Mouse (Mus musculus) cerebellum, adult 11 months (tissue): ENCODE results near the gene Slc2a10.
A peak's percentile ranks its signal among the peaks of the same experiment; 100 is the strongest.
"Not testable (repeated sequence)": the region's sequence is repeated elsewhere in the genome, so short reads cannot be mapped to it uniquely, and the experiment has no call there.

Experiments
- DNase-seq: peaks from one replicate; pipeline ENCODE4 v3.0.0; 2022

Slc2a10 gene

GRCm38 (mm10) chr2:165510466-165510865 lies 6.9 kb downstream of the Slc2a10 start:
- DNase-seq: no peak

- DNase-seq: not testable (repeated sequence)
These were observed 7.4 kb downstream of the Slc2a10 start for GRCm38 (mm10) chr2:165510914-165511458.

GRCm38 (mm10) chr2:165511530-165511929 lies 7.9 kb downstream of the Slc2a10 start:
- DNase-seq: not testable (repeated sequence)

- no peak for DNase-seq
These were observed 8.8 kb downstream of the Slc2a10 start for GRCm38 (mm10) chr2:165512426-165512825.

GRCm38 (mm10) chr2:165512870-165513600 lies 9.4 kb downstream of the Slc2a10 start:
- DNase-seq: no peak

- no peak for DNase-seq
These were observed 11.7 kb downstream of the Slc2a10 start for GRCm38 (mm10) chr2:165515178-165515728.

GRCm38 (mm10) chr2:165525609-165526008 lies 22.0 kb downstream of the Slc2a10 start:
- no peak for DNase-seq

- DNase-seq: peak; percentile 31
These were observed 25.5 kb downstream of the Slc2a10 start for GRCm38 (mm10) chr2:165529106-165529505.

- DNase-seq: no peak
These were observed 30.2 kb downstream of the Slc2a10 start for GRCm38 (mm10) chr2:165533789-165534188.

GRCm38 (mm10) chr2:165540975-165541374 lies 37.4 kb downstream of the Slc2a10 start:
- DNase-seq: no peak

GRCm38 (mm10) chr2:165542939-165543669 lies 39.5 kb downstream of the Slc2a10 start:
- no peak for DNase-seq

- no peak for DNase-seq
These were observed 40.1 kb downstream of the Slc2a10 start for GRCm38 (mm10) chr2:165543670-165544016.

- DNase-seq: no peak
These were observed 42.1 kb downstream of the Slc2a10 start for GRCm38 (mm10) chr2:165545687-165546086.

GRCm38 (mm10) chr2:165546341-165546740 lies 42.8 kb downstream of the Slc2a10 start:
- DNase-seq: no peak

GRCm38 (mm10) chr2:165547410-165547809 lies 43.8 kb downstream of the Slc2a10 start:
- peak; percentile 10 for DNase-seq

GRCm38 (mm10) chr2:165548627-165549026 lies 45.0 kb downstream of the Slc2a10 start:
- DNase-seq: no peak

GRCm38 (mm10) chr2:165550410-165550809 lies 46.8 kb downstream of the Slc2a10 start:
- DNase-seq: not testable (repeated sequence)

- DNase-seq: no peak
These were observed 50.5 kb downstream of the Slc2a10 start for GRCm38 (mm10) chr2:165554066-165554465.

- DNase-seq: no peak
These were observed 53.7 kb downstream of the Slc2a10 start for GRCm38 (mm10) chr2:165557278-165557677.

- DNase-seq: no peak
These were observed 55.3 kb downstream of the Slc2a10 start for GRCm38 (mm10) chr2:165558916-165559315.

GRCm38 (mm10) chr2:165559506-165560235 lies 56.1 kb downstream of the Slc2a10 start:
- DNase-seq: no peak

GRCm38 (mm10) chr2:165561861-165562260 lies 58.3 kb downstream of the Slc2a10 start:
- DNase-seq: no peak
